Mouse (Mus musculus): ENCODE data around the gene Dok4. TPM values are rescaled to one million over a fixed set of nuclear protein-coding genes. Genes with fewer than 3 reads are reported as not detected.
"Not testable (repeated sequence)": the region's sequence is repeated elsewhere in the genome, so short reads cannot be mapped to it uniquely, and the experiment has no call there.

The Dok4 gene
- polyA plus RNA-seq, 1 experiment: 3.8 TPM

DNA sequence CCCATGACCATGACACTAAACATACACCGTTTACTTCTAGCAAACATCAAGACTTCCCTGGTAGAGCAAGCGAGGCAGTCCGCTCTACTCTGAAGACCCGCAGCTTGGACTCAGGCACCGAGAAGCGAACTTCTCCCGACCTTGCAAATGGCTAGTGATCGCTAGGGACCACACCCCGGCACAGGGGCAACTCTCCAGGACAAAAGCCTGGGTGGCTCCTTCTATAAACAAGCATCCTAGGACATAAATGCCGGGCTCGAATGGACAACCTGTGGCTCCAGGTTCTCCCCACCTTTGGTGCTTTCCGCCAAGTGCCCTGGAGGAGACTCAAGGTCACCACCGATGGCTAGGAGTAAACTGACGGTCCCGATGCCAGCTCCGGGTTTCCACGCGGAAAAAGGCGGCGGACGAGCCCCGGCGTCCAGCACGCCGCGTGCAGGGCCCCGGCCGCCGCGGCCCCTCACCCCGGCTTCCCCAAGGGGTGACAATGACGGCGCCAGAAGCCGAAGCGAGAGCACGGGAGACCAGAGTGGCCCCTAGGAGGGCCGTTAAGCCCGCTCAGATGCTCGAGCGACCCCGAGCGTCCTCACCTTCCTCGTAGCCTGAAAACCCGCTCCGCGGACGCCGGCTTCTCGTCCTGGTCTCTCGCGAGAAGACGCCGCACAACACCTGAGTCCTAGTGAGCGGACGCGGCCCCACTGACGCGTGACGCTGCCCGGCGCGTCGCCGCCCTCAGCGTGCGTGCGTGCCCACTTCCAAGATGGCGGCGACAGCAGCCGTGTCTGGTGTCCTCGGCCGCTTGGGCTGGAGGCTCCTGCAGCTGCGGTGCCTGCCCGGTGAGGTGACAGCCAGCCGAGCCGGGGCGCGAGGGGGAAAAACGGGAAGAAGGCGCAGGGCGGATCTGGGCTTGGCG is 38.2 kb downstream of the Dok4 start, which contains the start of the genes Coq9 and Ciapin1:
Coq9 (plus strand) TSS at position 660 of the 913 bp plus-strand sequence.
Ciapin1 (minus strand) TSS at position 697 of the 913 bp plus-strand sequence.
- H3K27ac ChIP-seq (replicated peaks; ENCODE audit: low read depth, low read length): peak within 1 kb of the TSS; percentile 97
- no peaks in the 10 kb centered on the region for H3K4me1 ChIP-seq (ENCODE audit: control insufficient read depth, insufficient read depth, insufficient read length, low read length)
- peak within 1 kb of the TSS; percentile 84 for H3K4me3 ChIP-seq (ENCODE audit: insufficient read depth, low read depth, low read length)

DNA sequence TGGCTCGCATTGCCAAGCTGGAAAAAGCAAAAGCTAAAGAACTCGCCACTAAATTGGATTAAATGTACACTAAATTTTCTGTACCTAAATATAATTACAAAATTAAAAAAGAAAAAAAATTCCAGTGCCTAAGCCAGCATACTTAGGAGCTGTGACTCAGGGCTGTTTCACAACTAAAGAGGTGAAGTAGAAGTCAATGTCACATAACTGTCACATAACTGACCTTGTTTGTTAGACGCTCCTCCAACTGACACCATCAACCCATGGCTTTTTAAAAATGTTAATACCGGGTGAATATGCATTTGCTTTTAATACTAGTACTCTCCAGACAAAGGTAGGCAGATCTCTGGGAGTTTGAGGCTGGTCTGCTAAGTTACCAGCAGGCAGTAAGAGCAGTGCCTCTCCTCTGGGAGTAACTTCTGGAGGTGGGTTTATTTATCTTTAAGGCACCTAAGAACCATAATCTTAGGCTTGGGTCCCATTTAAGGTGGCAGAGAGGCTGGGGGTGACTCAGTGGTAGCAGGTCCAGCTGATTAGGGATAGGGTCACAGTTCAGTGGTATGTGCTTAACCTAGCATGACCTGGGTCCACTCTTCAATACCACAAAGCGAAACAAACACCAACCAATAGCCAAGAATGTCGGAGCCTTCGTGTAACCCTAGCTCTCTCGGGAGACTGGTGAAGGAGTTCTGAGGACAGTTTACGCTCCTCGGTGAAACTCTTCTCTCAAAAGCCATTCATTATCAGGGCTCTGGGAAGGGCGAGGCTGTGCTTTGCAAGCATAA is 39.5 kb downstream of the Dok4 start:
- H3K27ac ChIP-seq (replicated peaks; ENCODE audit: low read depth, low read length): peak overlapping the region; percentile 96
- peak overlapping the region; percentile 71 for H3K4me3 ChIP-seq (ENCODE audit: insufficient read depth, low read depth, low read length)
- no peaks in the 10 kb centered on the region for H3K4me1 ChIP-seq (ENCODE audit: control insufficient read depth, insufficient read depth, insufficient read length, low read length)

DNA sequence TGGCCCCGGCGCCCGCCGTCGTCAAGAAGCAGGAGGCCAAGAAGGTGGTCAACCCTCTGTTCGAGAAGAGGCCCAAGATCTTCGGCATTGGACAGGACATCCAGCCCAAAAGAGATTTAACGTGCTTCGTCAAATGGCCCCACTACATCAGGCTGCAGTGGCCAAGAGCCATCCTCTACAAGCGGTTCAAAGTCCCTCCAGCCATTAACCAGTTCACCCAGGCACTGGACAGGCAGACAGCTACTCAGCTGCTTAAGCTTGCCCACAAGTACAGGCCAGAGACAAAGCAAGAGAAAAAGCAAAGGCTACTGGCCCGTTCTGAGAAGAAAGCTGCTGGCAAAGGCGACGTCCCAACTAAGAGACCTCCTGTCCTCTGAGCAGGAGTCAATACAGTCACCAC is 40.4 kb downstream of the Dok4 start:
- not testable (repeated sequence) for H3K4me1 ChIP-seq (ENCODE audit: control insufficient read depth, insufficient read depth, insufficient read length, low read length)
- Histone ChIP-seq H3K27ac (replicated peaks; ENCODE audit: low read depth, low read length) (peak overlapping the region; percentile 69), H3K4me3 (ENCODE audit: insufficient read depth, low read depth, low read length) (peak overlapping the region; percentile 71)

DNA sequence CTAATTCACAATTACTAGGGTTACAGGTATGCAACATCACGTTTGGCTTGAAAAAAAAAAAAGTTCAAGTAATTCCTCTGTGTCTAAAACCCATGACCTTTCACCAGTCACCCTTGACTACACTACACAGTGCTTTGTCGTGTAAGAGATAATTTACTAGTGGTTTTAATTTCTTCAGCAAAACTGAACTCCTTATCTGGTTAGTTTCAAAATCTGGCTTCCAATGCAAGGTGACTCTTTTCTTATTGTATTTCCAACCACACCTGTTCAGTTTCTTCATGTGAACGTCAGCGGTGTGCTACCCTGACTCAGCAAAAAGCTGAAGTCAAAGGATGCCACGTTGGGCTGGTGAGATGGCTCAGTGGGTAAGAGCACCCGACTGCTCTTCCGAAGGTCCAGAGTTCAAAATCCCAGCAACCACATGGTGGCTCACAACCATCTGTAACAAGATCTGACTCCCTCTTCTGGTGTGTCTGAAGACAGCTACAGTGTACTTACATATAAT is 42.2 kb downstream of the Dok4 start:
- not testable (repeated sequence) for H3K4me3 ChIP-seq (ENCODE audit: insufficient read depth, low read depth, low read length); H3K4me1 ChIP-seq (ENCODE audit: control insufficient read depth, insufficient read depth, insufficient read length, low read length)
- H3K27ac ChIP-seq (replicated peaks; ENCODE audit: low read depth, low read length): 0 out of 2 replicates have a peak overlapping the region, but pooled peaks have one; percentile 42

DNA sequence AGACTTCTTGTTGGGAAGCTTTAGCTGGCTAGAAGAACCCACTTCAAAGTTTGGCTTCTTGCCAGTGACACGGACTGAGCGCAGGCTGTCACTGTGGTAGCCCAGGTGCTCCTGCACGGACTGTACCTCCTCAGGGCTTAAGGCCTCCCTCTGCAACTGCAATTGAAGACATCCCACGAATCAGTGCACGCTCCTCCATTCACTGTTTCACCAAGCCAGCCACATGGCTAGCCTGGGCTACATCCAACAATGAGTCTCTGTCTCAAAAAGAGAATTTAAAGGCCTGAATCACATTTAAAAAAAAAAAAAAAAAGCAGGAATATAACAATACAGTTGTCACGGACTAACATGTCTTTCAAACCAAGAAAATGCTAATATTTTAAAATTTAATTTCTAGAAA is 47.8 kb downstream of the Dok4 start:
- H3K27ac ChIP-seq (replicated peaks; ENCODE audit: low read depth, low read length): no peak overlapping the region
- H3K4me1 ChIP-seq (ENCODE audit: control insufficient read depth, insufficient read depth, insufficient read length, low read length): no peaks in the 10 kb centered on the region
- no peak overlapping the region for H3K4me3 ChIP-seq (ENCODE audit: insufficient read depth, low read depth, low read length)

DNA sequence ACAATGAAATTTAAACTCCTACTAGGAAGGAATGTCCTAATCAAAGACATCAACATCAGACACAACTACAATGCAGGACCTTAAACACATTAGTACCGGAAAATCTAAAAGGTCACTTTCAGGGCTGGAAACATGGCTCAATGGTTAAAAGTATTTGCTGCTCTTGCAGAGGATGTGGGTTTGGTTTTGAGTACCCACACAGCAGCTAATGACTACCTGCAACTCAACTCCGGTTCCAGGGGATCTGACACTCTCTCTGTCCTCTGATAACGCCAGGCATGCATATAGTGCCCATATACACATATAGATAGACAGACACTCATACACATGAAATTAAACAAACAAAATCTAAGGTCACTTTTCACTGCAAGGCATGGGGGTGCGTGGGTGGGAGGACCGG is 49.9 kb downstream of the Dok4 start:
- no peak overlapping the region for H3K27ac ChIP-seq (replicated peaks; ENCODE audit: low read depth, low read length)
- no peak overlapping the region for H3K4me3 ChIP-seq (ENCODE audit: insufficient read depth, low read depth, low read length)
- no peaks in the 10 kb centered on the region for H3K4me1 ChIP-seq (ENCODE audit: control insufficient read depth, insufficient read depth, insufficient read length, low read length)

DNA sequence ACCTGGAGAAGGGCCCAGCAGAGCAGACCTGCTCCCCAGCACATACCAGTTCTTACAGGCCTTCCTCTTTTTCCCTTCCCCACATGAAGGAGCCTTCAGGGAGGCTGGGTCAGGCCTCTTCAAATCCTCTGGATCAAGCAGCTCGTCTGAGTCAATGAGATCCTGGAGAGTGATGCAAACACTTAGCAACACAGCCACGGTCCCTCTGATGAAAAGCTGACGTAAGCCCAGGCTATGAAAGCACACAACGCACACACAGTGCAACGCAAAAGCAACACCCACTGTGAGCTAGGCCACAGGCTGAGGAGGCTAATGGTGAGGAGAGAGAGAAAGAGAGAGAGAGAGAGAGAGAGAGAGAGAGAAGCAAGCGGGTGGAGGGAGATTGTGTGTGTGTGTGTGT is 51.0 kb downstream of the Dok4 start:
- Histone ChIP-seq H3K4me3 (ENCODE audit: insufficient read depth, low read depth, low read length) (no peak overlapping the region), H3K4me1 (ENCODE audit: control insufficient read depth, insufficient read depth, insufficient read length, low read length) (no peaks in the 10 kb centered on the region), H3K27ac (replicated peaks; ENCODE audit: low read depth, low read length) (no peak overlapping the region)

DNA sequence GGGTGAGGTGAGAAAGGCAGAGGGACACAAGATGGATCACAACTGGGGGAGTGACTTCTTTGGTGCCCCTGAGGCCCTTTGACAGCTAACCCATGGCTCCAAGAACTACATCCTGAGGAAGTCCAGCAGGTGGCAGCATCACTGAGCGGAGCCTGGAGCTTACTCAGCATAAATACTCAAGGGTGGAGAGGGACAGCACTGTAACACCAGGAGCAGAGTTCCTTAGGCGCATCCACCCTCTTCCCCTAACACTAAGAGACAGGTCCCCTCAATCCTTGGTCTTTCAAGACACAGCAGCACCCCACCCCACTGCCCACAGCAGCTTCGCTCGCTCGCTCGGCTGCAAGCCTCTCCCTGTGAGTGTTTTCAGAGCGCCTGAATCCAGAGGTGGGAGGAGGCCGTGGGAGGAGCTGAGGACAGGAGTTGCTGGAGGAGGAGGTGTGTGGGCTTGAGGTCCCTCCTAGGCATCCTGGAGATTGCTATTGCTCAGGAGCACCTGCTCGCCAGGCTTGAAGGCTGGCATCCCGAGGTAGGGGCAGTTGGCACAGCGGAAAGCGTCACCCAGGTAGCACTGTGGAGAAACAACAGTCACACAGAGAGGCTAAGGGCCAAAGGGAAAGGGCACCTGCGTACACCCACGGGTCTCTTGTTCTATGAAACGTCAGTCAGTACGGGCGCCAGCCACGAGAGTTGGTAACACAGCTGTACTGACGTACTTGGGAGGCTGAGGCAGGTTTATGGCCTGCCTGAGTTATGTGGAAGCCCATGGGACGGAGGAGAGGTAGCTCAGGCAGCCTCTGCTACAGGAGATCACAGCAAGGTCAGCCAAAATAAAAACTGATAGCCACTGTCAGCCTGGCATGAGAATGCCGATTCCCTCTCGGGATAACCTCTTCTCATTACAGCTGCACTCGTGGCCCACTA is 53.2 kb downstream of the Dok4 start:
- Histone ChIP-seq H3K4me3 (ENCODE audit: insufficient read depth, low read depth, low read length) (no peak overlapping the region), H3K4me1 (ENCODE audit: control insufficient read depth, insufficient read depth, insufficient read length, low read length) (no peaks in the 10 kb centered on the region), H3K27ac (replicated peaks; ENCODE audit: low read depth, low read length) (no peak overlapping the region)

DNA sequence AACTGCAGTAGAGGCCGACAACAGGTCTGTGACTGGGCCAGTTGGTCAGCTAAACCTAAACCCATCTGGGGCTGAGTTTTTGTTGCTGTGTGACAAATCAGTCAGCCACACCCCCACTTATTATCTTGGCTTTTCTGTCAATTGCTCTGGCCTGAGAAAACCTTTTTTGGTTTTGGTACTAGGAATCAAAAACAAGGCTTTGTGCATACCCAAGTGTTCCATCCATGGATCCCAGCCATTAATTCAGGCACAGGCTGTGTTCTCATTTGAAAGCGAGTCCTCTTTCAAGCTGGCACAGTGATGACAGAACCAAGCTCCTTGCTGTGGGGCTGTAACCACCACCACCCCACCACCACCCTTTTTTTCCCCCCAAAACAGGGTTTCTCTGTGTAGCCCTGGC is 54.7 kb downstream of the Dok4 start:
- Histone ChIP-seq H3K4me1 (ENCODE audit: control insufficient read depth, insufficient read depth, insufficient read length, low read length) (no peaks in the 10 kb centered on the region), H3K27ac (replicated peaks; ENCODE audit: low read depth, low read length) (no peak overlapping the region), H3K4me3 (ENCODE audit: insufficient read depth, low read depth, low read length) (no peak overlapping the region)

DNA sequence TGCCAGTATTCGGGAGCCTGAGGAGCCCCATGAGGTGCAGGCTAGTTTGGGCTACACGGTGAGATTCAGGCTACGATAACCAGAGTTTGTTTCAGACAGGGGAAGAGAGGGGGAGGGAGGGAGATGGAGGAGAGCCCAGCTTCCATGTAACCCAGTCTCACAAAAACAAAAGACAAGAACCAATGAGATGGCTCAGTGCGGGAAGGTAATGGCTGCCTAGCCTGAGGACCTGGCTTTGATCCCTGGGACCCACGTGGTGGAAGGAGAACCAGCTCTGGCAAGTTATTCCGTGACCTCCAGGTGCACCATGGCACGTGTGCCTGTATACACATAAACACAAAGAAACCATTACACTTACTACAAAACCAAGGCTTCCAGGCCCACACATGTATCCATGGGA is 55.6 kb downstream of the Dok4 start:
- Histone ChIP-seq H3K4me1 (ENCODE audit: control insufficient read depth, insufficient read depth, insufficient read length, low read length) (no peaks in the 10 kb centered on the region), H3K27ac (replicated peaks; ENCODE audit: low read depth, low read length) (no peak overlapping the region), H3K4me3 (ENCODE audit: insufficient read depth, low read depth, low read length) (no peak overlapping the region)

DNA sequence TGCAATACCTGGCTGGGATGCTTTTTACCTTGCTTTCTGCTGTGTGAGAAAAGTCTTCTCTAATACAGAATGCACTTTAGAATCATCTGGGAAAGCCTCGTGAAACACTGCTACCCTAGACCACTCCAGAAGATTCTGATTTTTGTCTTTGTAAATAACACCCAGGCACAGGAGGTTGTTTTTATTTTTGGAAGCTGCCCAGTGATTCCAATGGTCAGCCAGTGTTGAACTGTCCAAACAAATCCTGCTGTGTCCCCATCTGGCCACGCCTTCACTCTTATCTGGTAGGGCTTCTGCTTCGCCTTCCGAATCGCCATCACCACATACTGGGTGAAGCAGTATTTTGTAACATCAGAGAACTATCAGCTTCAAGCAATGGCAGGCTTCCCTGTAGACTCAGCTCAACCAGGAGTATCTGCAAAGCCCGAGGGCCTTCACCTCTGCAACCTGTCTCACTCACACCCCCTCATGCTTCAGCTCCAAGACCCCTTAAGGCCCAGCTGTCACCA is 56.4 kb downstream of the Dok4 start:
- H3K4me1 ChIP-seq (ENCODE audit: control insufficient read depth, insufficient read depth, insufficient read length, low read length): no peaks in the 10 kb centered on the region
- H3K4me3 ChIP-seq (ENCODE audit: insufficient read depth, low read depth, low read length): no peak overlapping the region
- H3K27ac ChIP-seq (replicated peaks; ENCODE audit: low read depth, low read length): no peak overlapping the region

DNA sequence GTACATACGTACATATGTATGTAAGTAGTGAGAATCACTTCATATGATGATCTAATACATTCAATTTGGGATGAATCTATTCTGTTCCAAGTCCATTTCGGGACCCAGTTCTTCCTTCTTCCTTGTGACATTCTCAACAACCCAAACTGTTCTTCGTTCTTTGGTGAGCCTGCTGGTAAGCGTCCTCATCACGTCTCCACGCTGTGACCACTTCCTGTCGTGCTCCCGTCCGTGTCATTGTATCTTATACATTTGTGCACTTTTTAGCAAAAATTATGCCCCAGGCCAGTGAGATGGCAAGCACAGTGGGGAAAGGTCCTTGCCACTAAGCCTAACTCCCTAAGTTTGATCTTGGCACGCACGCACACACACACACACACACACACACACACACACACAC is 58.2 kb downstream of the Dok4 start:
- Histone ChIP-seq H3K4me3 (ENCODE audit: insufficient read depth, low read depth, low read length) (no peak overlapping the region), H3K4me1 (ENCODE audit: control insufficient read depth, insufficient read depth, insufficient read length, low read length) (no peaks in the 10 kb centered on the region), H3K27ac (replicated peaks; ENCODE audit: low read depth, low read length) (no peak overlapping the region)

DNA sequence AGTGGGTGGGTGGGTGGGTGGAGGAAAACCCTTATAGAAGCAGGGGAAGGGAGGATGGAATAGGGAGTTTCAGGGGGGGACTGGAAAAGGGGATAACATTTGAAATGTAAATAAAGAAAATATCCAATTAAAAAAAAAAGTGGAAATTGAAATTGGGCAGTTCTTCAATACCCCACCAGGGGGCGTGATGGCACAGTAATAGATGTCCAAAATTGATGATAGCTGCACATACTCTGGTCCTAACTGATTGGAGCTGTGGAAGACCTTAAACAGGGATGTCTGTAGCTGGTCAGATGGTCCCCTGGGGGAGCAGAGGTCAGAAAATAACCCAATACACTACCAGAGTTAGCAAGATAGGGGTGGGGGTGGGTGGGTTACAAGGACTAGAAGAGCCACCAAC is 61.6 kb downstream of the Dok4 start:
- Histone ChIP-seq H3K4me1 (ENCODE audit: control insufficient read depth, insufficient read depth, insufficient read length, low read length) (no peaks in the 10 kb centered on the region), H3K4me3 (ENCODE audit: insufficient read depth, low read depth, low read length) (no peak overlapping the region), H3K27ac (replicated peaks; ENCODE audit: low read depth, low read length) (no peak overlapping the region)
